Mouse (Mus musculus) liver, embryonic 15.5 days (tissue): Measurements from ENCODE around the gene P2rx3. TPM values are rescaled to one million over a fixed set of nuclear protein-coding genes. Genes with fewer than 3 reads are reported as not detected.

ENCODE experiments used
- ATAC-seq: fragments of 200-750 bp; cut with Nextera tagmentation; 2 replicates; pipeline ENCODE4 v1.8.0; 2017; ENCODE audit warnings: moderate number of reproducible peaks, mild to moderate bottlenecking, moderate library complexity; ENCODE audit not compliant: insufficient read depth
- H3K27ac ChIP-seq: fragments of 300-500 bp; sonication (generic); replicated peaks from 2 replicates; pipeline ENCODE4 v1.5.1; 2015; ENCODE audit warnings: mild to moderate bottlenecking, inconsistent platforms
- H3K27me3 ChIP-seq: fragments of 300-500 bp; sonication (generic); 2 replicates; pipeline ENCODE4 v1.6.1; 2015; ENCODE audit warnings: mild to moderate bottlenecking, inconsistent platforms
- H3K36me3 ChIP-seq: fragments of 300-500 bp; sonication (generic); replicated peaks from 2 replicates; pipeline ENCODE4 v1.6.1; 2015; ENCODE audit warnings: moderate library complexity, mild to moderate bottlenecking, inconsistent platforms
- H3K4me1 ChIP-seq: fragments of 300-500 bp; sonication (generic); replicated peaks from 2 replicates; pipeline ENCODE4 v1.6.1; 2015; ENCODE audit warnings: inconsistent platforms
- H3K4me2 ChIP-seq: fragments of 300-500 bp; sonication (generic); 2 replicates; pipeline ENCODE4 v1.6.1; 2015; ENCODE audit warnings: moderate library complexity, mild to moderate bottlenecking, inconsistent platforms
- H3K4me3 ChIP-seq: fragments of 300-500 bp; sonication (generic); replicated peaks from 2 replicates; pipeline ENCODE4 v1.5.1; 2015; ENCODE audit warnings: mild to moderate bottlenecking, inconsistent platforms
- H3K9ac ChIP-seq: fragments of 300-500 bp; sonication (generic); 2 replicates; pipeline ENCODE4 v1.6.1; 2015; ENCODE audit warnings: moderate library complexity, mild to moderate bottlenecking, inconsistent platforms
- H3K9me3 ChIP-seq: fragments of 300-500 bp; sonication (generic); replicated peaks from 2 replicates; pipeline ENCODE4 v1.6.1; 2016; ENCODE audit warnings: inconsistent platforms
- WGBS: fragments of 180-500 bp; shearing (Covaris S2); methylation state at CpG from one replicate; pipeline ENCODE4 v1.1.7; 2015; ENCODE audit warnings: mixed read lengths; ENCODE audit not compliant: insufficient replicate concordance; 5-methylcytosine and 5-hydroxymethylcytosine counted together
- polyA plus RNA-seq: library from polyadenylated mRNA; unstranded; fragments of >200 nt; fragmentation: Nextera tagmentation; extraction: Ambion mirVana; gene quantifications from 2 replicates; pipeline ENCODE4 v1.2.1, GENCODE M21; 2015

Gene P2rx3
- polyA plus RNA-seq, 1 experiment from 2014 or later = 0.25 TPM

GRCm38 (mm10) chr2:85038336-85038735 is 1.1 kb upstream of the P2rx3 start:
- peak overlapping the region; percentile 85 for H3K9ac ChIP-seq
- H3K4me2 ChIP-seq = peak overlapping the region; percentile 87
- peak overlapping the region; percentile 83 for H3K4me3 ChIP-seq
- peaks cover 26% of the 10 kb centered on the region for H3K27me3 ChIP-seq
- WGBS = 75% methylated on average over 13 of the region's 13 CpGs
- peaks cover 49% of the 10 kb centered on the region for H3K36me3 ChIP-seq
- peaks cover 25% of the 10 kb centered on the region for H3K4me1 ChIP-seq
- peak overlapping the region; percentile 80 for H3K27ac ChIP-seq
- H3K9me3 ChIP-seq = no peaks in the 10 kb centered on the region
- no peak for ATAC-seq

- peak overlapping the region; percentile 83 for H3K4me3 ChIP-seq
- peak overlapping the region; percentile 85 for H3K9ac ChIP-seq
- H3K4me2 ChIP-seq = peak overlapping the region; percentile 87
- H3K9me3 ChIP-seq = no peaks in the 10 kb centered on the region
- peaks cover 43% of the 10 kb centered on the region for H3K27me3 ChIP-seq
- ATAC-seq = no peak
- peaks cover 32% of the 10 kb centered on the region for H3K36me3 ChIP-seq
- H3K4me1 ChIP-seq = peaks cover 25% of the 10 kb centered on the region
- WGBS = 3% methylated on average over 11 of the region's 11 CpGs
- H3K27ac ChIP-seq = peak overlapping the region; percentile 80; the same call in 1 of the 2 replicates
These were observed 685 bp downstream of the P2rx3 start for GRCm38 (mm10) chr2:85036507-85037046.

GRCm38 (mm10) chr2:85034169-85034568 is 3.1 kb downstream of the P2rx3 start:
- 16% methylated on average over 7 of the region's 7 CpGs for WGBS
- peaks cover 57% of the 10 kb centered on the region for H3K27me3 ChIP-seq
- H3K27ac ChIP-seq = no peak overlapping the region
- no peak for ATAC-seq
- peaks cover 8% of the 10 kb centered on the region for H3K36me3 ChIP-seq
- no peaks in the 10 kb centered on the region for H3K9me3 ChIP-seq
- H3K9ac ChIP-seq = no peak overlapping the region
- H3K4me2 ChIP-seq = no peak overlapping the region
- H3K4me3 ChIP-seq = no peak overlapping the region
- peaks cover 25% of the 10 kb centered on the region for H3K4me1 ChIP-seq

- ATAC-seq = no peak
- no peak overlapping the region for H3K27ac ChIP-seq
- peaks cover 57% of the 10 kb centered on the region for H3K27me3 ChIP-seq
These were observed 4.1 kb downstream of the P2rx3 start for GRCm38 (mm10) chr2:85033121-85033520.

DNA sequence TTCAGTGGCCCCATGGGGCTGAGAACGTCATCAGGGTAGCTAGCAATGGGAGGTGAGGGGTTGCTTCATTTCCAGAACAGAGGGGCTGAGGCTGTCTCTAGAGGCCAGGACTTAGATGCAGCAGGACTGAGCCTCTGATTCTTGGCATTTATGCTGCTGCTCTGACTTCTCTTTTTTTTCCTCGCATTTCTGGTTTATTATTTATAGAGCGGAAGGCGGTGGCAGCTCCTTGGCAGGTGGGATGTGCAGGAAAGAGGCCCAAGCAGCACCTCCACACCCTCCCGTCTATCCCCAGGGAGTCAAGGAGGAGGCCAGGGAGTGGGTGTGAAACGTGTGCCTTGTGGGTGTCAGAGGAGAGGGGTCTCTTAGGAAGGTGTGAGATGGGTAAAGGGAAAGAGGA is 6.3 kb downstream of the P2rx3 start:
- no peak for ATAC-seq
- no peaks in the 10 kb centered on the region for H3K9me3 ChIP-seq
- no peak overlapping the region for H3K9ac ChIP-seq
- H3K4me1 ChIP-seq = peaks cover 12% of the 10 kb centered on the region
- no peak overlapping the region for H3K4me2 ChIP-seq
- no peak overlapping the region for H3K27ac ChIP-seq
- H3K27me3 ChIP-seq = peaks cover 57% of the 10 kb centered on the region
- WGBS = 28% methylated on average over 6 of the region's 6 CpGs
- no peak overlapping the region for H3K4me3 ChIP-seq
- no peaks in the 10 kb centered on the region for H3K36me3 ChIP-seq

More at GRCm38 (mm10) chr2:85033121-85033520, 4.1 kb downstream of the P2rx3 start:
- Histone ChIP-seq H3K36me3 (no peaks in the 10 kb centered on the region), H3K9ac (no peak overlapping the region), H3K4me1 (peaks cover 17% of the 10 kb centered on the region), H3K4me2 (no peak overlapping the region), H3K9me3 (no peaks in the 10 kb centered on the region), H3K4me3 (no peak overlapping the region)
- 59% methylated on average over 2 of the region's 2 CpGs for WGBS

GRCm38 (mm10) chr2:85029897-85030296 is 7.4 kb downstream of the P2rx3 start:
- Histone ChIP-seq H3K4me3 (no peak overlapping the region), H3K9me3 (no peaks in the 10 kb centered on the region), H3K4me2 (no peak overlapping the region), H3K4me1 (peaks cover 10% of the 10 kb centered on the region), H3K27me3 (peaks cover 47% of the 10 kb centered on the region), H3K9ac (no peak overlapping the region), H3K36me3 (no peaks in the 10 kb centered on the region), H3K27ac (no peak overlapping the region)
- ATAC-seq = no peak
- WGBS = 53% methylated on average over 6 of the region's 6 CpGs

GRCm38 (mm10) chr2:85027281-85027680 is 10.0 kb downstream of the P2rx3 start:
- no peak for ATAC-seq
- no peaks in the 10 kb centered on the region for H3K9me3 ChIP-seq
- H3K4me2 ChIP-seq = no peak overlapping the region
- H3K27ac ChIP-seq = no peak overlapping the region
- H3K9ac ChIP-seq = no peak overlapping the region
- peaks cover 12% of the 10 kb centered on the region for H3K4me1 ChIP-seq
- WGBS = 13% methylated on average over 5 of the region's 5 CpGs
- H3K27me3 ChIP-seq = peaks cover 41% of the 10 kb centered on the region
- no peak overlapping the region for H3K4me3 ChIP-seq
- H3K36me3 ChIP-seq = no peaks in the 10 kb centered on the region

- Histone ChIP-seq H3K4me3 (no peak overlapping the region), H3K4me2 (no peak overlapping the region), H3K4me1 (peaks cover 12% of the 10 kb centered on the region), H3K27ac (no peak overlapping the region), H3K9me3 (no peaks in the 10 kb centered on the region), H3K36me3 (no peaks in the 10 kb centered on the region), H3K9ac (no peak overlapping the region), H3K27me3 (peaks cover 35% of the 10 kb centered on the region)
- ATAC-seq = no peak
- 57% methylated on average over 3 of the region's 3 CpGs for WGBS
These were observed 11.1 kb downstream of the P2rx3 start for GRCm38 (mm10) chr2:85026178-85026577.

- H3K36me3 ChIP-seq = no peaks in the 10 kb centered on the region
- no peak for ATAC-seq
- H3K4me3 ChIP-seq = no peak overlapping the region
- peaks cover 10% of the 10 kb centered on the region for H3K4me1 ChIP-seq
- H3K27me3 ChIP-seq = peaks cover 24% of the 10 kb centered on the region
- no peaks in the 10 kb centered on the region for H3K9me3 ChIP-seq
- H3K9ac ChIP-seq = no peak overlapping the region
- H3K4me2 ChIP-seq = no peak overlapping the region
- H3K27ac ChIP-seq = no peak overlapping the region
- 27% methylated on average over 4 of the region's 4 CpGs for WGBS
These were observed 15.2 kb downstream of the P2rx3 start for GRCm38 (mm10) chr2:85022043-85022442.

DNA sequence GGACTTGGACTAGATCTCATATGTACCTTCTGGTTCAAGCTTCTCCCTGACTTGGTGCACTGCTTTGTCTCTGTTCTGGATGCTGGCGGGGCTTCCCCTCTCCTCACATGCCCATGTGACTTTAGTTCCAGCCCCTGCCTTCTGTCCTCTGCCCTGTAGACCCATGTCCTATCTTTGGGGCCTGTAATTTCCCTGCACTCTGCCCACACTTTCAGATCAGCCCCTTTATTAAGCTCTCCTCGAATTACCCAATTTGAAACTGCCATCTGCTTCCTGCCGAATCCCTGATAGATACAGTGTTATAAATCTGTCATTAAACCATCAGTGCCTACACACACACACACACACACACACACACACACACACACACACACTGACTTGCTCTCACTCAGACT is 22.7 kb downstream of the P2rx3 start:
- 0 out of 2 replicates have a peak overlapping the region, but pooled peaks have one; percentile 25 for H3K27ac ChIP-seq
- 32% methylated on average over 3 of the region's 3 CpGs for WGBS

DNA sequence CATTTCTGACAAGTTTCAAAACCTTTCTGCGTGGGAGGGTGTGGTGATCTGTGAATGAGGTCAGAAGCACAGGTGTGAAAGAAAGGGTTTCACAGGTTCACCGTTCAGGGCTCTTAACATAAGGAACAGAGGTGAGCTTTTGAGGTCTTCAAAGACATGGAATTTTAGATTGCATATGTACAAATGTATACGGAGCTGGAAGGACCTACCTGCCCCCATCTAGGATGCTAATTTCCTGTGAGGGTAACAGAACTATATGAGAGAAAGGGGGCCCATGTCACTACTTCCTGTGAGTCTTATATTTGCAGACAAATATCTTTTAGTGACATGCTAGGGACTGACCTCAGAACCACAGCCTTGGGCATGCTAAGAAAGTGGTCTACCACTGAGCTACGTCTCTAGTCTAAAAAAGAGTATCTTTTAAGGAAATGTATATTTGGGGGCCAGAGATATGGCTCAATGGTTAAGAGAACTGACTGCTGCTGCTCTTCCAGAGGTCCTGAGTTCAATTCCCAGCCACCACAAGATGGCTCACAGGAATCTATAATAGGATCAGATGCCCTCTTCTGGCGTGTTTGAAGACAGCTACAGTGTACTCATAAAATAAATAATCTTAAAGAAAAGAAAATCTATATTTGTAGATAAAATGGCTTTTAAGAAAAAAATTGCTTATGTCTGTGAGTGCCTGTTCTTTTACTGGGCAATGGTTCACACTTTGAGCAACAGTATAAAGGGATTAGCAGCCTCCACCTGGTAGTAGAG is 23.3 kb downstream of the P2rx3 start:
- ATAC-seq = no peak
- H3K9ac ChIP-seq = peak overlapping the region; percentile 61; the same call in 1 of the 2 replicates
- WGBS = 50% methylated on average over 5 of the region's 5 CpGs
- 0 out of 2 replicates have a peak overlapping the region, but pooled peaks have one; percentile 46 for H3K4me3 ChIP-seq
- H3K4me2 ChIP-seq = peak overlapping the region; percentile 75
- no peaks in the 10 kb centered on the region for H3K9me3 ChIP-seq
- peaks cover 5% of the 10 kb centered on the region; the same call in 1 of the 2 replicates for H3K27me3 ChIP-seq
- H3K4me1 ChIP-seq = peaks cover 60% of the 10 kb centered on the region
- peak overlapping the region; percentile 97 for H3K27ac ChIP-seq
- H3K36me3 ChIP-seq = no peaks in the 10 kb centered on the region

More for the DNA sequence above, 22.7 kb downstream of the P2rx3 start:
- H3K4me2 ChIP-seq = no peak overlapping the region
- H3K4me1 ChIP-seq = peaks cover 54% of the 10 kb centered on the region
- no peaks in the 10 kb centered on the region for H3K36me3 ChIP-seq
- peaks cover 5% of the 10 kb centered on the region; the same call in 1 of the 2 replicates for H3K27me3 ChIP-seq
- H3K9me3 ChIP-seq = no peaks in the 10 kb centered on the region
- H3K4me3 ChIP-seq = no peak overlapping the region
- no peak for ATAC-seq
- no peak overlapping the region for H3K9ac ChIP-seq
